Mouse (Mus musculus): ENCODE measurements around the gene Cyb5b. TPM values are rescaled to one million over a fixed set of nuclear protein-coding genes. Genes with fewer than 3 reads are reported as not detected.

Cyb5b gene
- polyA plus RNA-seq, 1 experiment from 2014 or later = 164 TPM

DNA sequence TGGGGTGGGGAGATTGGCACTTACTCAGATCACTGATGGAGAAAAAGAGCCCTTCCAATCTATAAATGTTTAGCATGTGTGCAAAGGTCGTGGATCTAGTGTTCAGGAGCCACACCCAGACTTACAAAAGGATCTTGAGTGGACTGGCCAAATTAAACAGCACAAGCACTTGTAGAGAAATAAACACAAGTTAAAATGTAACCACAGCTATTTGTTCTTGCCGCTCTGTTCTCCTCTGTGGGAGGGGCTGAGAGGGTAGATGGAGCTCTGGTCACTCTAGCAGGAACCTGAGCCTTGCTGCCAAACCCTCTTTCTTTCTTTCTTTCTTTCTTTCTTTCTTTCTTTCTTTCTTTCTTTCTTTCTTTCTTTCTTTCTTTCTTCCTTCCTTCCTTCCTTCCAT is 33.4 kb upstream of the Cyb5b start:
- WGBS = 53% methylated on average over 2 of the region's 2 CpGs
- Histone ChIP-seq H3K27me3 (ENCODE audit: low read depth, poor library complexity, severe bottlenecking) (no peaks in the 10 kb centered on the region), H3K4me1 (peaks cover 29% of the 10 kb centered on the region), H3K27ac (replicated peaks) (no peak overlapping the region), H3K4me3 (no peak overlapping the region), H3K9me3 (replicated peaks) (no peaks in the 10 kb centered on the region), H3K36me3 (no peaks in the 10 kb centered on the region)
- no peak for DNase-seq (ENCODE audit: low spot score)

- no peak for DNase-seq (ENCODE audit: low spot score)
- H3K36me3 ChIP-seq = no peaks in the 10 kb centered on the region
- no peaks in the 10 kb centered on the region for H3K27me3 ChIP-seq (ENCODE audit: low read depth, poor library complexity, severe bottlenecking)
- H3K4me3 ChIP-seq = no peak overlapping the region
- WGBS = 67% methylated on average over 7 of the region's 7 CpGs
- peaks cover 35% of the 10 kb centered on the region for H3K4me1 ChIP-seq
- no peak overlapping the region for H3K27ac ChIP-seq (replicated peaks)
- no peaks in the 10 kb centered on the region for H3K9me3 ChIP-seq (replicated peaks)
These were observed 31.6 kb upstream of the Cyb5b start for GRCm38 (mm10) chr8:107118803-107119233.

DNA sequence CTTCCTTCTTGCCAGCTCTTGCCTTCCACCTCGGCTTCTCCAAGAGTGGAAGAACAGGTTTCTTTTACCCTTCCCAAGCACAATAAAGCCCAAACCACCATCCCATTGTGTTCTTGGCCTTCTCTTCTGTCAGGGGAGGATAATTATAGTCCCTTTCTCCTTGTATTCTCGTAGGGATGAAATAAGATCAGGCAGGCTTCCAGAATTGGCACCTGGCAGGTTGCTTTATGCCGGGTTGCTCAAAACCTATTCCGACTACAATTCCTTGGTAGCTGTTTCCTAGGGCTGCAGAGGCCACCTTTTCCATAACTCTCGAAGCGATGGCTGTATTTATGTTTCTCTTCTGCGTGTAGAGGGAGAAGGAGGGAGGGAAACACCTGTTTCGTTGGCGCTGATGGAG is 31.0 kb upstream of the Cyb5b start:
- Histone ChIP-seq H3K9me3 (replicated peaks) (no peaks in the 10 kb centered on the region), H3K36me3 (no peaks in the 10 kb centered on the region), H3K4me1 (peaks cover 37% of the 10 kb centered on the region), H3K27me3 (ENCODE audit: low read depth, poor library complexity, severe bottlenecking) (no peaks in the 10 kb centered on the region), H3K4me3 (no peak overlapping the region), H3K27ac (replicated peaks) (no peak overlapping the region)
- WGBS = 80% methylated on average over 9 of the region's 9 CpGs
- DNase-seq (ENCODE audit: low spot score) = no peak

DNA sequence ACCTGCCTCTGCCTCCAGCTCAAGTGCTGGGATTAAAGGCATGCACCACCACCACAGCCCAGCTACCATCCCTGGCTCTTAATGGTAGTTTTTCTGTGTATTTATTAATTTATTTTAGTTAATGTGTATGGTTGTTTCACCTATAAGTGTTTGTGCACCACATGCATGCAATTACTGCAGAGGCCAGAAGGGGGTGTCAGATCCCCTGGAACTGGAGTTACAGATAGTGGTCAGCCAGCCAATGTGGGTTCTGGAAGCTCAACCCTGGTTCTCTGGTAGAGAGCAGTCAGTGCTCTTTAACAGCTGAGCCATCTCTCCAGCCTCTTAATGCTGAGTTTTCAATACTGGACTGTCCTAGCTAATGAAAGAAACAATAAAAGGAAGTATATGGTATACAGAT is 29.6 kb upstream of the Cyb5b start:
- Histone ChIP-seq H3K4me1 (peaks cover 35% of the 10 kb centered on the region), H3K9me3 (replicated peaks) (no peaks in the 10 kb centered on the region), H3K27ac (replicated peaks) (no peak overlapping the region), H3K4me3 (no peak overlapping the region), H3K27me3 (ENCODE audit: low read depth, poor library complexity, severe bottlenecking) (no peaks in the 10 kb centered on the region), H3K36me3 (no peaks in the 10 kb centered on the region)
- no peak for DNase-seq (ENCODE audit: low spot score)

- H3K36me3 ChIP-seq = no peaks in the 10 kb centered on the region
- DNase-seq (ENCODE audit: low spot score) = no peak
- H3K4me3 ChIP-seq = no peak overlapping the region
- H3K4me1 ChIP-seq = peaks cover 31% of the 10 kb centered on the region
- no peaks in the 10 kb centered on the region for H3K27me3 ChIP-seq (ENCODE audit: low read depth, poor library complexity, severe bottlenecking)
- H3K9me3 ChIP-seq (replicated peaks) = no peaks in the 10 kb centered on the region
- WGBS = 91% methylated on average over 7 of the region's 7 CpGs
- H3K27ac ChIP-seq (replicated peaks) = 0 out of 2 replicates have a peak overlapping the region, but pooled peaks have one; percentile 38
These were observed 28.7 kb upstream of the Cyb5b start for GRCm38 (mm10) chr8:107121681-107122291.

GRCm38 (mm10) chr8:107123063-107123614 is 27.3 kb upstream of the Cyb5b start:
- peak; percentile 53 for DNase-seq (ENCODE audit: low spot score)
- peak overlapping the region; percentile 68 for H3K27ac ChIP-seq (replicated peaks)
- no peak overlapping the region for H3K4me3 ChIP-seq
- WGBS = 29% methylated on average over 9 of the region's 9 CpGs
- H3K27me3 ChIP-seq (ENCODE audit: low read depth, poor library complexity, severe bottlenecking) = no peaks in the 10 kb centered on the region
- H3K9me3 ChIP-seq (replicated peaks) = no peaks in the 10 kb centered on the region
- peaks cover 28% of the 10 kb centered on the region for H3K4me1 ChIP-seq
- no peaks in the 10 kb centered on the region for H3K36me3 ChIP-seq

DNA sequence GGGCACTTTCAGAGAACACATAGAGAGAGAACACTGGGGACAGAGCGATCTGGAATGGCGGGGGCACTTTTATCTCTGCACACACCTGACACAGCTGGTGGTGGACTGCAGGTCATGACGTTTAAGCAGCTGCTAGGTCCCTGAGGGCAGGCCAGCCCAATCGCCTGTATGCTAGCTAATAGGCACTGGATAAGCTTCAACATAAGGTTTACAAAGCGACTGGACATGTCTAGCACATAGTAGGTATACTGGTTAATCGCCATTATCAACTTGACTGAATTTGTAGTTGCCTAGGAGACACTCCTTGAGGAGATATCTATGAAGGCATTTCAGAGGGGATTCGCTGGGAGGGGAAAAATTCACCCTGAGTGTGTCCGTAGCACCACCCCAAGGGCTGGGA is 26.1 kb upstream of the Cyb5b start:
- 64% methylated on average over 8 of the region's 8 CpGs for WGBS
- no peaks in the 10 kb centered on the region for H3K36me3 ChIP-seq
- DNase-seq (ENCODE audit: low spot score) = no peak
- no peak overlapping the region for H3K4me3 ChIP-seq
- peaks cover 35% of the 10 kb centered on the region for H3K4me1 ChIP-seq
- H3K27me3 ChIP-seq (ENCODE audit: low read depth, poor library complexity, severe bottlenecking) = no peaks in the 10 kb centered on the region
- peak overlapping the region; percentile 68 for H3K27ac ChIP-seq (replicated peaks)
- no peaks in the 10 kb centered on the region for H3K9me3 ChIP-seq (replicated peaks)

DNA sequence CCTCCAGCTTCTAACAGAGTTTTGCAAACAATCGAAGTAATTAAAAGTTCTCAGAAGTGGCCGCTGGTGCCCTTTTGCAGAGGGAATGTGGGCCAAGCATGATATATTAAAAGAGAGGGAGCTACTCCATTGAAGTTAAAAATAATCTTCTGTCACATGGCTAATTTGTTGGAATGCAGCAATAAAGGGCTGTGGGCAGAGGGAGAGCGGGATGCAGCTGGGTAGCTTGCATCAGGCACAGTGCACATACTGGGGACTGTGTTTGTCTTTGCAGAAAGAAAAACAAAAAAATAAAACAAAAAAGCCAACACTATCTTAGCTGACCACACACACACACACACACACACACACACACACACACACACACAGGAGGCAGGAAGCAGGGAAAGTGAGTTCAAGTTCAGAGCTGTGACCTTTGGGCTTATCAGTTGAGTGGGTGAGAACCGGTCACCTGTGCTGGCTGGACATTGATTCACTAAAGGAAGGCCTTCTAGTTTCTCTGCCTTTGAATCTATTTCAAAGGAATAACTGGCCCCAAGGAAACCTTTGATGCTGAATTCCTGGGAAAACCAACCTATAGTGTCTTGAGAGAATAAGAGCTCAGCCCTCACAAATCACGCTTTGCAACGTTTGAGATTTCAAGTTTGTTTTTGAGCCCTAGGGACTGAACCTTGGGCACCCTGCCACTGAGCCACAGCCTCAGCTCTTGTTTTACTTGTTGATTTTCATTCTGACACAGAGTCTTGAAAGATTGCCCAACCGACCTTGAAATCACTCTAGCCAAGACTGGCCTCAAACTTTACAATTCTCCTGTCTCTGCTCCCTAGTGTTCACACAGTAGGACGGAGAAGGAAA is 21.0 kb upstream of the Cyb5b start:
- 62% methylated on average over 8 of the region's 8 CpGs for WGBS
- H3K4me1 ChIP-seq = peaks cover 28% of the 10 kb centered on the region
- no peaks in the 10 kb centered on the region for H3K27me3 ChIP-seq (ENCODE audit: low read depth, poor library complexity, severe bottlenecking)
- H3K9me3 ChIP-seq (replicated peaks) = no peaks in the 10 kb centered on the region
- no peak for DNase-seq (ENCODE audit: low spot score)
- H3K4me3 ChIP-seq = no peak overlapping the region
- H3K27ac ChIP-seq (replicated peaks) = no peak overlapping the region; the same call in 1 of the 2 replicates
- H3K36me3 ChIP-seq = no peaks in the 10 kb centered on the region

DNA sequence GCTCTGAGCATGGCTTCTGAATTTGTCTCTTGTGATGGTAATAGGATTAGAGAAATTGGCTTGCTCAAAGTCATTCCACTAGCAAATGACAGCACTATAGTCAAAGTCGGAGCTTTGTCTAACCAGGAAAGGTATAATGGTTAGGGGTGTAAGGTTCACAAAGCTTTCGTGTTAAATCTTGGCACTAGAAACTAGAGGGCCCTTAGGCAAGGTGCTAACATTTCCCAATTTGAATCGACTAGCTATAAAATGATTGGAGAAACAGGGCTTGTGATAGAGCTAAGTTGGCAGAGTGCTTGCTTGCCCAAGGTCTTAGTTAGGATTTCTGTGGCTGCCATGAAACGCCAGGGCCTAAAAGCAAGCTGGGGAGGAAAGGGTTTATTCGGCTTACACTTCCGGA is 20.4 kb upstream of the Cyb5b start:
- DNase-seq (ENCODE audit: low spot score) = no peak
- Histone ChIP-seq H3K36me3 (no peaks in the 10 kb centered on the region), H3K27ac (replicated peaks) (no peak overlapping the region), H3K9me3 (replicated peaks) (no peaks in the 10 kb centered on the region), H3K27me3 (ENCODE audit: low read depth, poor library complexity, severe bottlenecking) (no peaks in the 10 kb centered on the region), H3K4me3 (no peak overlapping the region), H3K4me1 (peaks cover 25% of the 10 kb centered on the region)
- WGBS = 75% methylated on average over 6 of the region's 6 CpGs

DNA sequence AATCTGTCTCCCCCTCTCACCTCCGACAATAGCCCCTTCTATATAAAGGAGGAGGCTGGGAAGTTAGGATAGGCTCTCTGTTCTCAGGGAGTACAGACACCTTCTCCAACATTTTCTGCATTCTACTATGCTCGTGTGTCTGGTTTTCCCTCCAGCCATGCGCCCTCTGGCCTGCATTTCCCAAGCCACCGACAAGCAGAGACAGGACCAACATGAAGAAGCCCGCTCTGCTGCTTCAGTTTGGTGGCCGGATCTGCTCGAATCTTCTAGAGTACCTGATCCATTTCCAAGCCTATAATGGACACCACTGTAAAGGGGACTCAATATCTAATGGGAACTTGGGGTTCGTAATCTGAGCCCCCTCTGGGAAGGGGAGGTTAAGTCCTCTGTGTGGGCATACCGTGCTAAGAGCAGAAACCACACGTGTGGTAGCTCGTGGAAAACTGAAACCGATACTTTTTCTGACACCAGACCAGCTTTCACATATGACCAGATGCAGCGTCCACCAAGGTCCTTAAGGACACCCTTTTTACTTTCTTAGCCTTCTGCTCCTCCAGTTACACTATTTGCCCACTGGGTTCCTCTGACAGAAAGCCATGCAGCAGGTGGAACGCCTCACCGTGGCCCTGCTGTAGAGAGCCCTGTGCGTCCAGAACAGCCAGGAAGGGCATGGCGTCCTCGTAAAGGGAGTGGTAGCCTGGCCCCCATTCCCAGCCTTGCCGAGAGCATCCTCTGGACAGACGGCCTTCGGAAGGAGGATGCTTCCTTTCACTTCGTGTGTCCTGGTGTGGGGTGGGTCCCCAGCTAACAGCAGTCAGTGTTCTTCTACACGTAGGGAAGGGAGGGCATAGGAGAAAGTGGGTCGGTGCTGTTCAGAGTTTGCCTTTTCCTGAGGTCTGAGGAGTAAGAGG is 17.6 kb upstream of the Cyb5b start:
- H3K27ac ChIP-seq (replicated peaks) = no peak overlapping the region

DNA sequence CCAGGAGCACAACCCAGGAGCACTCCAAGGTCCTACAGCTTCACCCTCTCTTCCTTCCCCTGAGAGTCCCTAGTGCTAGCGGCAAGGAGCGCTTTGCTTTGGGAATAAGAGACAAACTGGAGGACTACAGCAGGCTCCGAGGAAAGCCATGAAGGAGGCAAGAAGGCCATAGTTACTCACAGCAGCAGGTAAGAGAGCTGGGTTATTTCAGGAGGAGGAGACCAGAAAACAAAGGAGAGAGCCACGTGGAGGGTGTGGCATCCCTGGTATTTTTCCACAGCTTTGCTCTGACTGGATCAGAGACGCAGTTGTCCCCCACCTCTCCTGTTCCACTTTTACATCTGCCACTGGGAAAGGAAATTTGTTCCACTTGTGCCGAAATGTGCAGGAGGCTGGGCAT is 16.6 kb upstream of the Cyb5b start:
- peak overlapping the region; percentile 10; the same call in 1 of the 2 replicates for H3K27ac ChIP-seq (replicated peaks)
- H3K4me1 ChIP-seq = peaks cover 34% of the 10 kb centered on the region
- no peak for DNase-seq (ENCODE audit: low spot score)
- no peaks in the 10 kb centered on the region for H3K9me3 ChIP-seq (replicated peaks)
- WGBS = 71% methylated on average over 6 of the region's 6 CpGs
- H3K4me3 ChIP-seq = no peak overlapping the region
- H3K36me3 ChIP-seq = no peaks in the 10 kb centered on the region
- no peaks in the 10 kb centered on the region for H3K27me3 ChIP-seq (ENCODE audit: low read depth, poor library complexity, severe bottlenecking)

More for the DNA sequence above, 17.6 kb upstream of the Cyb5b start:
- Histone ChIP-seq H3K9me3 (replicated peaks) (no peaks in the 10 kb centered on the region), H3K4me3 (no peak overlapping the region), H3K36me3 (no peaks in the 10 kb centered on the region), H3K4me1 (peaks cover 37% of the 10 kb centered on the region), H3K27me3 (ENCODE audit: low read depth, poor library complexity, severe bottlenecking) (no peaks in the 10 kb centered on the region)
- DNase-seq (ENCODE audit: low spot score) = no peak
- WGBS = 86% methylated on average over 24 of the region's 24 CpGs

DNA sequence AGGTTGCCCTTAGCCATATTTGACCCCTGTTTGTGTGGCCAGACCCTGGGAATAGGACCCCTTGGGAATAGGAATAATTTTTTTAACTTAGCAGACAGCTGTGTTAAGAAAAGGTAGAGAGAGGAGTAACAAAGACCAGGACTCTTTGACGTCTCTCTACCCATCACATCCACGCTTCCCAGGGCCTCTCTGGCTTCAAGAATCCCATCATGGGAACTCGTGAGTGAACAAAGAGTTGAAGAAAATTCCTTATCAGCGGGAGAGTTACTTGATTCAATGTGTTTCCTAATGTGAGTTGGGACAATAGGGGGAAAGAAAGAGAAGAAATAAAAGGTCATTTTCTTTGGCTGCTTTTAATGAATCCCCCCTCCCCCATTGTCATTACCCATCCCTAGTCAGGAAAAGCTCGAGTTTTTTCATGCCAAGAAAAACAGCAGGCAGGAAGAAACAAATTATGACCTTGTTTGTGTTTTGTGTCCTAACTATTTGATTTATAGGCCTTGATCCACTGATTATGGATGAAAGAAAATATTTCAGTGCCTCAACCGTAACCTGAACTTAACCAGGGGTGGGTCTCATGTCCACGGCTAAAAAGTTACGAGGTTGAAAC is 14.3 kb upstream of the Cyb5b start:
- Histone ChIP-seq H3K9me3 (replicated peaks) (no peaks in the 10 kb centered on the region), H3K4me3 (no peak overlapping the region), H3K36me3 (no peaks in the 10 kb centered on the region), H3K27me3 (ENCODE audit: low read depth, poor library complexity, severe bottlenecking) (no peaks in the 10 kb centered on the region), H3K4me1 (peaks cover 34% of the 10 kb centered on the region), H3K27ac (replicated peaks) (peak overlapping the region; percentile 80)
- peak; percentile 23 for DNase-seq (ENCODE audit: low spot score)
- WGBS = 35% methylated on average over 8 of the region's 8 CpGs
